Mouse (Mus musculus) bone marrow macrophage, adult 2 months (primary cell): ENCODE measurements at regions not wholly inside any gene's neighbourhood (a gene's known extent, or its start where the extent isn't known, plus 50 kb on each side); places are given as distances from the start of the nearest gene placed in this dataset.

Source experiments
- CTCF ChIP-seq: IDR thresholded peaks from 2 replicates; pipeline ENCODE4 v1.5.1; 2012; ENCODE audit warnings: low read depth, mild to moderate bottlenecking, low read length, moderate library complexity
- POLR2A ChIP-seq: IDR thresholded peaks from 2 replicates; pipeline ENCODE4 v1.6.1; 2012; ENCODE audit warnings: mild to moderate bottlenecking, low read depth, low read length, borderline replicate concordance

GRCm38 (mm10) chr3:38344283-38344682 is 140.4 kb downstream of the Ankrd50 start:
- TF ChIP-seq CTCF (no peak), POLR2A (no peak)
